Comparison of ENCODE assay signal across 7 mouse cellular contexts in the genomic region with DNA sequence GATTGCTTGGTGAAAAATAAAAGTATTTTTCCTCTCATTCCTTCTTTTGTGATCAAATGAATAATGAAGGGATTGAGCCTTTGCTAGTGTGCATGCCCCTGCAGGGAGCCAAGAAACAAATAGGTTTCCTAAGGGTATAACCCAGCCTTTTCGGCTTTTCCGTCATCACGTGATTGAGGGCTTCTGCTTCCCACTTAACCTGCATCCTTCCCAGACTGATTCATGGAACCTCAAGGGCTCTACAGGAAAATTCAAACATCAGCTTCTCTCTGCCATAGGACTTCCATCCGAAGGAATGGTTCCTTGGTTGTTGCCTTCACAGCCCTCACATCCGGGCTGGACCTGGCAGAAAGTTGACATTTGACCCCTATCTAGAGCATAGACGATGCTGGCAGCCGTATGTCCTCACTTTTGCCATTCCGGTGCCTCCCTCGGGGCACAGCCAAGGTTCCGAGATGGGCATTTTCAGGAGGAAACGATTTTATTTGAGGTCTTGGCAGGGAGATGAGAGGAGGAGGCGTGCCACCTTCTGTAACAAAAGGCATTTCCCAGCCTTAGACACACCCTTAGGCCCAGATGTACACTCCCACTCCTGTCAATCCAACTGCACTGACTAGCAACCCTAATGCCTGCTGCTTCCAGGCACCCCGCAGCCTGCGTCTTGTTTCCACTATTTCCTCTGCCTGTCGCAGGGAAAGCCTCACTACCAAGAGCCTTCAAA.
DNase-seq lines count a peak whose midpoint lies in the region; ATAC-seq lines count a peak whose summit lies in the region.

No protein-coding gene starts in this region.

- H3K4me1 ChIP-seq in embryonic facial prominence, embryonic 14.5 days (ENCODE audit: control insufficient read depth, insufficient read depth, low read length), result peaks cover 11% of the 10 kb centered on the region; the same call in 1 of the 2 replicates
- H3K4me1 ChIP-seq in hindbrain, embryonic 14.5 days (replicated peaks; ENCODE audit: control insufficient read depth, insufficient read depth, low read length), result peaks cover 7% of the 10 kb centered on the region
- peaks cover 11% of the 10 kb centered on the region for H3K4me1 ChIP-seq in limb, embryonic 11.5 days (ENCODE audit: control insufficient read depth, insufficient read depth, low read length)

- H3K27me3 ChIP-seq in embryonic facial prominence, embryonic 14.5 days (replicated peaks; ENCODE audit: control insufficient read depth, insufficient read depth, low read length), result no peaks in the 10 kb centered on the region
- H3K27me3 ChIP-seq in hindbrain, embryonic 14.5 days (ENCODE audit: control insufficient read depth, insufficient read depth, low read length), result no peaks in the 10 kb centered on the region
- H3K27me3 ChIP-seq in limb, embryonic 11.5 days (ENCODE audit: control insufficient read depth, insufficient read depth, low read length), result no peaks in the 10 kb centered on the region

- WGBS in embryonic facial prominence, embryonic 14.5 days, result 10% methylated on average over 15 of the region's 15 CpGs
- WGBS in hindbrain, embryonic 14.5 days, result 17% methylated on average over 15 of the region's 15 CpGs
- WGBS in limb, embryonic 11.5 days, result 30% methylated on average over 15 of the region's 15 CpGs

- no peaks in the 10 kb centered on the region for H3K36me3 ChIP-seq in embryonic facial prominence, embryonic 14.5 days (ENCODE audit: control insufficient read depth, insufficient read depth, low read length)
- H3K36me3 ChIP-seq in hindbrain, embryonic 14.5 days (replicated peaks; ENCODE audit: control insufficient read depth, insufficient read depth), result no peaks in the 10 kb centered on the region
- H3K36me3 ChIP-seq in limb, embryonic 11.5 days (ENCODE audit: control insufficient read depth, insufficient read depth, low read length), result no peaks in the 10 kb centered on the region

- peak overlapping the region; percentile 3 for H3K27ac ChIP-seq in embryonic facial prominence, embryonic 14.5 days (replicated peaks; ENCODE audit: low read depth, low read length)
- H3K27ac ChIP-seq in hindbrain, embryonic 14.5 days, result peak overlapping the region; percentile 83
- H3K27ac ChIP-seq in limb, embryonic 11.5 days (replicated peaks; ENCODE audit: low read depth, low read length), result 0 out of 2 replicates have a peak overlapping the region, but pooled peaks have one; percentile 33

- ATAC-seq in common myeloid progenitor, adult 5-6 weeks (replicated peaks; ENCODE audit: low read depth, poor library complexity, severe bottlenecking), result peak; percentile 98
- peak; percentile 94 for ATAC-seq in embryonic facial prominence, embryonic 14.5 days (ENCODE audit: low read depth)
- ATAC-seq in hindbrain, embryonic 14.5 days (ENCODE audit: low FRiP score), result peak; percentile 95
- peak; percentile 72; the same call in 1 of the 2 replicates for ATAC-seq in limb, embryonic 11.5 days (ENCODE audit: insufficient number of reproducible peaks, low FRiP score, low TSS enrichment, low read depth)

- H3K4me3 ChIP-seq in embryonic facial prominence, embryonic 14.5 days (ENCODE audit: low read depth, low read length), result peak overlapping the region; percentile 18
- peak overlapping the region; percentile 12 for H3K4me3 ChIP-seq in hindbrain, embryonic 14.5 days (replicated peaks; ENCODE audit: low read length)
- H3K4me3 ChIP-seq in limb, embryonic 11.5 days (ENCODE audit: low read depth, low read length), result no peak overlapping the region

- DNase-seq in embryonic facial prominence, embryonic 14.5 days (ENCODE audit: low spot score), result peak; percentile 86
- DNase-seq in hindbrain, embryonic 14.5 days (ENCODE audit: low spot score), result peak; percentile 57
- DNase-seq in limb, embryonic 11.5 days (ENCODE audit: low spot score), result peak; percentile 58
- DNase-seq in neural tube, embryonic 10.5 days (ENCODE audit: extremely low spot score, low spot score), result peak; percentile 41
- DNase-seq in adrenal gland, postnatal 14 days, result no peak
- no peak for DNase-seq in c-Kit-positive CD71-positive TER-119-positive erythroid progenitor cells, embryonic 14.5 days (ENCODE audit: low spot score)

- H3K9ac ChIP-seq in embryonic facial prominence, embryonic 14.5 days (ENCODE audit: low read depth, low read length), result peak overlapping the region; percentile 21; the same call in 1 of the 2 replicates
- H3K9ac ChIP-seq in hindbrain, embryonic 14.5 days, result peak overlapping the region; percentile 38
- no peak overlapping the region for H3K9ac ChIP-seq in limb, embryonic 11.5 days (ENCODE audit: low read length)

- no peaks in the 10 kb centered on the region for H3K9me3 ChIP-seq in embryonic facial prominence, embryonic 14.5 days (ENCODE audit: control insufficient read depth, low read length)
- H3K9me3 ChIP-seq in hindbrain, embryonic 14.5 days (ENCODE audit: control insufficient read depth, low read length), result no peaks in the 10 kb centered on the region
- H3K9me3 ChIP-seq in limb, embryonic 11.5 days (ENCODE audit: control insufficient read depth, low read length), result no peaks in the 10 kb centered on the region

- H3K4me2 ChIP-seq in embryonic facial prominence, embryonic 14.5 days (ENCODE audit: low read depth, low read length), result peak overlapping the region; percentile 54
- H3K4me2 ChIP-seq in hindbrain, embryonic 14.5 days (replicated peaks), result peak overlapping the region; percentile 46
- H3K4me2 ChIP-seq in limb, embryonic 11.5 days (ENCODE audit: low read depth, severe bottlenecking), result peak overlapping the region; percentile 27

Comparison
In these comparisons a context has a peak if more than half of its experiments do, and no peak if none do; other contexts are left out.
1. DNase-seq: peak in embryonic facial prominence, embryonic 14.5 days (single experiment), hindbrain, embryonic 14.5 days (single experiment), limb, embryonic 11.5 days (single experiment) and neural tube, embryonic 10.5 days (single experiment); none in adrenal gland, postnatal 14 days (single experiment) and c-Kit-positive CD71-positive TER-119-positive erythroid progenitor cells, embryonic 14.5 days (single experiment).
2. H3K27ac ChIP-seq: peak in every context shown above with its lines; median percentile 83 in hindbrain, embryonic 14.5 days; 33 in limb, embryonic 11.5 days; 3 in embryonic facial prominence, embryonic 14.5 days.
3. Peak in every context shown above with its lines, with median percentiles within 50 percentile points of each other: ATAC-seq and H3K4me2 ChIP-seq.